Comparison of ENCODE assay signal across 9 mouse cellular contexts in the genomic region with DNA sequence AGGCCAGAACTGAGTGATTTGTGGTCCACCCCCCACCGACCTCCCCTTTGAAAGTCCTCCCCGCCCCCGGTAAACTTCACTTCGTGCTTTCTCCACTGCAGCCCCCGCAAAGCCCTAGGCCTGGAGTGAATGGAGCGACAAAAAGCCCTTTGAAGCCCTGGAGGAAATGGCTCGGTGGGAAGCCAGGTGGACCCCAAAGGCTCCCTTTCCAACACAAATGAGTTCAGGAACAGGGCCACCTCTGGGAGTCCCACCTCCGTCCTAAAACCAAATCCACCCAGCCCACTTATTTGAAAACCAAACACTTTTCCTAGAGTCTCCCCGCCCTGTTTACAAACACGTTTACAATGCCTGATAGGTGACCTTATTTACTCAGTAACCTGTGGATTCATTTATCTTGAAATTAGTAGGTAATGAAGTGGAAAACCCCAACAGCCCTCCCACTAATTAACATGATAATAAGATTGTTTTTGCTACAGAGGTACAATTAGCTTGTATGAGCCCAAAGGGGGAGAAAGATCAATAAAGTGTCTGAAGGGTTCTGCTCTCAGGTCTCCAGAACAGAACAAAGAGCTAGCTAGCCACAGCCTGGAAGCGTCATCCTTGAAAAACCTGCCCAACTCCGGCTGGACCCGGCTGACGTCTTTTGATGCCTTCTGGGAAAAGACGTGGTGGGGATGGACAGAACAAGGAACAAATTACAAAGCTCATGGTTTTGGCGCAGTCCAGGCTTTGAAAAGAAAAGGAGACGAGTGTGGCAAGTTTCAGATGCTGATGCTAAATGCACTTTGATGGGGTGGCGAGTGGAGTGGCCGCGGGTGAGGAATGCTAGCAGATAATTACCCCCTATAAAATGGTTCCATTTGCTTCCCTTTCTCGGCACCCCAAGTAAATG.
DNase-seq lines count a peak whose midpoint lies in the region; ATAC-seq and TF ChIP-seq lines count a peak whose summit lies in the region.
"Had no signal": no experiment of that assay in that cellular context is flagged by ENCODE, and none has a peak within 500 bp of the region (broad histone marks: within the 10 kb centered on the region; RNA-seq: fewer than 3 reads in every experiment).

No protein-coding gene starts in this region.

- intact Hi-C loops in heart, postnatal 36 days (cut with DNase I), result no loop called here

- H3K4me1 ChIP-seq in heart, embryonic 13.5 days, result 0 out of 2 replicates have a peak, but pooled peaks cover 7% of the 10 kb centered on the region
- H3K4me1 ChIP-seq in hindbrain, embryonic 11.5 days (replicated peaks; ENCODE audit: control insufficient read depth, insufficient read depth, low read length), result 0 out of 2 replicates have a peak, but pooled peaks cover 2% of the 10 kb centered on the region
- no peaks in the 10 kb centered on the region; the same call in 1 of the 2 replicates for H3K4me1 ChIP-seq in midbrain, embryonic 16.5 days (ENCODE audit: control insufficient read depth, insufficient read depth, low read length)
- no peaks in the 10 kb centered on the region for H3K4me1 ChIP-seq in liver, postnatal 0 days (ENCODE audit: insufficient read depth)

- no peak for TF ChIP-seq POLR2A in brain, embryonic 14.5 days (IDR thresholded peaks at IDR 0.05; ENCODE audit: borderline replicate concordance, extremely low read depth, insufficient read depth, insufficient read length, poor library complexity, severe bottlenecking)

- no peaks in the 10 kb centered on the region for H3K9me3 ChIP-seq in heart, embryonic 13.5 days
- H3K9me3 ChIP-seq in hindbrain, embryonic 11.5 days (ENCODE audit: control insufficient read depth, low read length), result no peaks in the 10 kb centered on the region
- no peaks in the 10 kb centered on the region for H3K9me3 ChIP-seq in midbrain, embryonic 16.5 days (replicated peaks; ENCODE audit: control insufficient read depth, low read length, poor library complexity, severe bottlenecking)
- no peaks in the 10 kb centered on the region for H3K9me3 ChIP-seq in liver, postnatal 0 days (ENCODE audit: low read length)

- H3K27me3 ChIP-seq in heart, embryonic 13.5 days (replicated peaks), result peaks cover 22% of the 10 kb centered on the region
- H3K27me3 ChIP-seq in hindbrain, embryonic 11.5 days (ENCODE audit: control insufficient read depth, insufficient read depth, low read length), result peaks cover 2% of the 10 kb centered on the region; the same call in 1 of the 2 replicates
- H3K27me3 ChIP-seq in midbrain, embryonic 16.5 days (ENCODE audit: control insufficient read depth, insufficient read depth, low read depth, low read length), result no peaks in the 10 kb centered on the region
- H3K27me3 ChIP-seq in liver, postnatal 0 days (ENCODE audit: insufficient read depth, low read length), result no peaks in the 10 kb centered on the region

- no peak overlapping the region for H3K27ac ChIP-seq in heart, embryonic 13.5 days (replicated peaks)
- H3K27ac ChIP-seq in hindbrain, embryonic 11.5 days (ENCODE audit: low read depth, low read length), result no peak overlapping the region
- H3K27ac ChIP-seq in midbrain, embryonic 16.5 days (ENCODE audit: low read length), result no peak overlapping the region
- H3K27ac ChIP-seq in layer of hippocampus, adult 2 months, result no peak overlapping the region
- H3K27ac ChIP-seq in liver, postnatal 0 days (ENCODE audit: low read depth), result no peak overlapping the region
- H3K27ac ChIP-seq: heart, adult 2 months had no signal

- H3K4me2 ChIP-seq in heart, embryonic 13.5 days, result peak overlapping the region; percentile 48
- H3K4me2 ChIP-seq in hindbrain, embryonic 11.5 days (replicated peaks; ENCODE audit: low read depth, low read length), result peak overlapping the region; percentile 24
- peak overlapping the region; percentile 31 for H3K4me2 ChIP-seq in midbrain, embryonic 16.5 days (ENCODE audit: low read length)
- H3K4me2 ChIP-seq in liver, postnatal 0 days (ENCODE audit: low read depth, low read length), result no peak overlapping the region

- DNase-seq in heart, postnatal 36 days, result no peak
- peak; percentile 68 for DNase-seq in brain, embryonic 14.5 days (ENCODE audit: low read depth)
- DNase-seq in hindbrain, embryonic 11.5 days (ENCODE audit: low spot score), result peak; percentile 58
- no peak for DNase-seq in spleen, adult 18-20 months
- no peak for DNase-seq in layer of hippocampus, adult 2 months (ENCODE audit: low spot score in 2 of 2)
- no peak for DNase-seq in liver, postnatal 0 days
- DNase-seq: heart, adult 2 months had no signal

- H3K9ac ChIP-seq in heart, embryonic 13.5 days, result no peak overlapping the region
- H3K9ac ChIP-seq in hindbrain, embryonic 11.5 days (ENCODE audit: low read depth, low read length), result no peak overlapping the region
- no peak overlapping the region for H3K9ac ChIP-seq in midbrain, embryonic 16.5 days (ENCODE audit: low read depth, low read length)
- H3K9ac ChIP-seq in liver, postnatal 0 days (replicated peaks), result no peak overlapping the region

- no peak overlapping the region for H3K4me3 ChIP-seq in heart, embryonic 13.5 days
- H3K4me3 ChIP-seq in hindbrain, embryonic 11.5 days (ENCODE audit: low read depth, low read length), result no peak overlapping the region
- H3K4me3 ChIP-seq in midbrain, embryonic 16.5 days (ENCODE audit: low read depth, low read length), result no peak overlapping the region
- no peak overlapping the region for H3K4me3 ChIP-seq in layer of hippocampus, adult 2 months
- no peak overlapping the region for H3K4me3 ChIP-seq in liver, postnatal 0 days (ENCODE audit: low read depth, low read length)
- H3K4me3 ChIP-seq: heart, adult 2 months had no signal

- H3K36me3 ChIP-seq in heart, embryonic 13.5 days, result no peaks in the 10 kb centered on the region
- no peaks in the 10 kb centered on the region for H3K36me3 ChIP-seq in hindbrain, embryonic 11.5 days (ENCODE audit: control insufficient read depth, insufficient read depth, low read length)
- no peaks in the 10 kb centered on the region for H3K36me3 ChIP-seq in midbrain, embryonic 16.5 days (ENCODE audit: control insufficient read depth, insufficient read depth, low read length)
- H3K36me3 ChIP-seq in liver, postnatal 0 days (replicated peaks; ENCODE audit: insufficient read depth, low read length), result no peaks in the 10 kb centered on the region

- TF ChIP-seq EP300 in liver, postnatal 0 days (IDR thresholded peaks at IDR 0.05; ENCODE audit: low read depth), result no peak

- WGBS in heart, embryonic 13.5 days, result 18% methylated on average over 21 of the region's 21 CpGs
- 4% methylated on average over 21 of the region's 21 CpGs for WGBS in hindbrain, embryonic 11.5 days
- WGBS in midbrain, embryonic 16.5 days, result 4% methylated on average over 21 of the region's 21 CpGs
- WGBS in liver, postnatal 0 days (ENCODE audit: insufficient replicate concordance), result 16% methylated on average over 21 of the region's 21 CpGs

- TF ChIP-seq CTCF in brain, embryonic 14.5 days (IDR thresholded peaks at IDR 0.05; ENCODE audit: borderline replicate concordance, extremely low read depth, insufficient read depth, insufficient read length), result no peak
- TF ChIP-seq CTCF in layer of hippocampus, adult 2 months (conservative IDR thresholded peaks at IDR 0.05), result no peak
- TF ChIP-seq CTCF in liver, postnatal 0 days (IDR thresholded peaks at IDR 0.05; ENCODE audit: low read depth), result no peak

- no peak for ATAC-seq in heart, embryonic 13.5 days (ENCODE audit: extremely low read depth, insufficient number of reproducible peaks, low FRiP score, low TSS enrichment)
- ATAC-seq in hindbrain, embryonic 11.5 days (ENCODE audit: low FRiP score), result peak; percentile 61
- no peak for ATAC-seq in midbrain, embryonic 16.5 days
- no peak for ATAC-seq in liver, postnatal 0 days

Comparison
In these comparisons a context has a peak if more than half of its experiments do, and no peak if none do; other contexts are left out.
1. DNase-seq: peak in brain, embryonic 14.5 days (single experiment) and hindbrain, embryonic 11.5 days (single experiment); none in heart, postnatal 36 days (0 of 2), spleen, adult 18-20 months (0 of 2), layer of hippocampus, adult 2 months (0 of 2) and liver, postnatal 0 days (single experiment).